In the genomic region with DNA sequence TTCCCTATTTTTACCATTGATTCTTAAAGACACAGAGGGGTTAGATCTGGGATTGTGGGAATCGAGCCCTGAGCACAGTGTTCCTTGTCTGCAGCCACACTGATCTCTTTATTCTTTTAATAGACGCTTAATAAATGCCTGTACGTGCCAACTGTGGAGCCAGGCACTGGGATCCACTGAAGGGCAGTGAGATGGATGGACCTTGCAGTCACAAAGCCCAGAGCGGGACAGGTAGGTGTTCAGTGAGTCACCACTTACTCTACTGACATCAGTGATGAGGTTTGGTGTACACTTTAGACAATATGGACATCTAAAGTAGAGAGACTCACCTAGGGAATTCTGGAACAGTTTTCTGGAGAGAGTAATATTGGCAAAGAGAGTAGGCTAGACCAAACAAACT, we compare ENCODE assay signal across 25 mouse cellular contexts. TPM values are rescaled to one million over a fixed set of nuclear protein-coding genes. Genes with fewer than 3 reads are reported as not detected.
DNase-seq lines count a peak whose midpoint lies in the region; ATAC-seq lines count a peak whose summit lies in the region.
"Had no signal": no experiment of that assay in that cellular context is flagged by ENCODE, and none has a peak within 500 bp of the region (broad histone marks: within the 10 kb centered on the region; RNA-seq: fewer than 3 reads in every experiment).

No protein-coding gene starts in this region.

- intact Hi-C loops in heart, postnatal 36 days (cut with DNase I): no loop called here

- H3K4me2 ChIP-seq in intestine, embryonic 14.5 days (ENCODE audit: low read length): no peak overlapping the region
- H3K4me2 ChIP-seq in intestine, embryonic 15.5 days (replicated peaks): no peak overlapping the region
- H3K4me2 ChIP-seq: embryonic facial prominence, embryonic 12.5 days; forebrain, embryonic 13.5 days; forebrain, embryonic 15.5 days had no signal

- no peak for ATAC-seq in intestine, embryonic 14.5 days (replicated peaks; ENCODE audit: low FRiP score, low TSS enrichment, low read depth)
- ATAC-seq in intestine, embryonic 15.5 days: no peak
- ATAC-seq in granulocyte monocyte progenitor cell, adult 5-6 weeks (replicated peaks; ENCODE audit: poor library complexity, severe bottlenecking): peak; percentile 40; the same call in 1 of the 2 replicates
- ATAC-seq: activated CD4-positive, CD25-positive, alpha-beta regulatory T cell, adult 4 months; CD4-positive, CD25-positive, alpha-beta regulatory T cell, adult 4 months; forebrain, embryonic 13.5 days; forebrain, embryonic 15.5 days; Patski had no signal

- DNase-seq in heart, adult 11 months: peak; percentile 22
- DNase-seq in heart, postnatal 36 days: no peak
- DNase-seq in intestine, embryonic 14.5 days (ENCODE audit: low spot score): peak; percentile 6
- DNase-seq in gastrocnemius, adult 18-20 months (ENCODE audit: low spot score): no peak
- DNase-seq: adrenal gland, adult 8-10 months; adrenal gland, postnatal 14 days; adrenal gland, postnatal 36 days; B cell, adult 2 months; cerebellum, adult 11-12 months; cerebellum, adult 2 months; cerebellum, adult 9-10 months; cerebellum, postnatal 10 days; cerebellum, postnatal 25 days had no signal

- H3K9ac ChIP-seq in intestine, embryonic 14.5 days (ENCODE audit: low read length): no peak overlapping the region
- no peak overlapping the region for H3K9ac ChIP-seq in intestine, embryonic 15.5 days
- H3K9ac ChIP-seq: embryonic facial prominence, embryonic 12.5 days; forebrain, embryonic 13.5 days; forebrain, embryonic 15.5 days had no signal

- H3K9me3 ChIP-seq in intestine, embryonic 14.5 days (ENCODE audit: control insufficient read depth, low read length): no peaks in the 10 kb centered on the region
- H3K9me3 ChIP-seq in intestine, embryonic 15.5 days: no peaks in the 10 kb centered on the region
- H3K9me3 ChIP-seq: embryonic facial prominence, embryonic 10.5 days; forebrain, embryonic 13.5 days; forebrain, embryonic 15.5 days; G1E had no signal

- H3K27me3 ChIP-seq in intestine, embryonic 14.5 days (replicated peaks; ENCODE audit: control insufficient read depth, insufficient read depth, low read length): no peaks in the 10 kb centered on the region
- H3K27me3 ChIP-seq in intestine, embryonic 15.5 days (replicated peaks): no peaks in the 10 kb centered on the region
- H3K27me3 ChIP-seq: CH12.LX; embryonic facial prominence, embryonic 12.5 days; forebrain, embryonic 13.5 days; forebrain, embryonic 15.5 days had no signal

- no peak overlapping the region for H3K27ac ChIP-seq in intestine, embryonic 14.5 days (ENCODE audit: low read depth)
- H3K27ac ChIP-seq in intestine, embryonic 15.5 days: no peak overlapping the region
- H3K27ac ChIP-seq: embryonic facial prominence, embryonic 10.5 days; embryonic facial prominence, embryonic 12.5 days; forebrain, embryonic 13.5 days; forebrain, embryonic 15.5 days had no signal

- no peaks in the 10 kb centered on the region for H3K4me1 ChIP-seq in intestine, embryonic 14.5 days (replicated peaks; ENCODE audit: control insufficient read depth, insufficient read depth, low read length)
- no peaks in the 10 kb centered on the region for H3K4me1 ChIP-seq in intestine, embryonic 15.5 days (replicated peaks)
- H3K4me1 ChIP-seq: embryonic facial prominence, embryonic 10.5 days; embryonic facial prominence, embryonic 12.5 days; forebrain, embryonic 13.5 days; forebrain, embryonic 15.5 days had no signal

- 68% methylated on average over 4 of the region's 4 CpGs for WGBS in intestine, embryonic 14.5 days
- WGBS in intestine, embryonic 15.5 days: 70% methylated on average over 4 of the region's 4 CpGs

- no peak overlapping the region for H3K4me3 ChIP-seq in intestine, embryonic 14.5 days (ENCODE audit: low read depth, low read length)
- H3K4me3 ChIP-seq in intestine, embryonic 15.5 days (replicated peaks): no peak overlapping the region
- H3K4me3 ChIP-seq: embryonic facial prominence, embryonic 10.5 days; embryonic facial prominence, embryonic 12.5 days; forebrain, embryonic 13.5 days; forebrain, embryonic 15.5 days had no signal

- H3K36me3 ChIP-seq in intestine, embryonic 14.5 days (ENCODE audit: control insufficient read depth, insufficient read depth, low read length): no peaks in the 10 kb centered on the region
- H3K36me3 ChIP-seq in intestine, embryonic 15.5 days: no peaks in the 10 kb centered on the region
- H3K36me3 ChIP-seq: embryonic facial prominence, embryonic 10.5 days; embryonic facial prominence, embryonic 12.5 days; forebrain, embryonic 15.5 days; G1E had no signal

RNA-seq across cellular contexts. Expression of a gene that starts 56.8 kb away (rescaled TPM):
- not detected for total RNA-seq in heart, postnatal 36 days (2021)
- polyA plus RNA-seq in intestine, embryonic 14.5 days (2014; fragmentation: Nextera tagmentation; extraction: Ambion mirVana): 0.31 and 0.41 TPM in 2 replicates
- polyA plus RNA-seq in intestine, embryonic 15.5 days (2015; fragmentation: Nextera tagmentation; extraction: Ambion mirVana): 0.20 and 0.29 TPM in 2 replicates
- not detected in 2 replicates for total RNA-seq in granulocyte monocyte progenitor cell, adult 5-6 weeks (2014; fragmentation: Nextera tagmentation)
- total RNA-seq in granulocyte monocyte progenitor cell, adult 5-6 weeks (2017): not detected in 2 replicates
- not detected for total RNA-seq in gastrocnemius, adult 18-20 months (2021)
- total RNA-seq: adrenal gland, adult 18-20 months; adrenal gland, postnatal 14 days; adrenal gland, postnatal 36 days; CH12.LX had no signal
- polyA plus RNA-seq: activated CD4-positive, CD25-positive, alpha-beta regulatory T cell, adult 4 months; CD4-positive, CD25-positive, alpha-beta regulatory T cell, adult 4 months; G1E had no signal

Comparison
In these comparisons a context has a peak if more than half of its experiments do, and no peak if none do; other contexts are left out.
1. DNase-seq: peak in heart, adult 11 months (single experiment) and intestine, embryonic 14.5 days (single experiment); none in heart, postnatal 36 days (0 of 2) and gastrocnemius, adult 18-20 months (single experiment).